Mouse (Mus musculus) liver, postnatal 0 days (tissue): ENCODE results near the gene Cog1. TPM values are rescaled to one million over a fixed set of nuclear protein-coding genes. Genes with fewer than 3 reads are reported as not detected.

Experiments
- ATAC-seq: fragments of 200-750 bp; cut with Nextera tagmentation; 2 replicates; pipeline ENCODE4 v1.8.0; 2017; ENCODE audit warnings: mild to moderate bottlenecking, moderate library complexity
- DNase-seq: peaks from one replicate; pipeline ENCODE4 v3.0.0-alpha.2; 2016
- H3K27ac ChIP-seq: fragments of 300-500 bp; sonication (generic); 2 replicates; pipeline ENCODE4 v1.5.1; 2014; ENCODE audit warnings: antibody characterized with exemption, moderate library complexity, mild to moderate bottlenecking, low read depth
- H3K27me3 ChIP-seq: fragments of 300-500 bp; sonication (generic); 2 replicates; pipeline ENCODE4 v1.6.1; 2014; ENCODE audit warnings: low read length, control low read depth, mixed read lengths; ENCODE audit not compliant: insufficient read depth
- H3K36me3 ChIP-seq: fragments of 300-500 bp; sonication (generic); replicated peaks from 2 replicates; pipeline ENCODE4 v1.6.1; 2014; ENCODE audit warnings: mild to moderate bottlenecking, control low read depth, low read length, moderate library complexity, mixed read lengths; ENCODE audit not compliant: insufficient read depth
- H3K4me1 ChIP-seq: fragments of 300-500 bp; sonication (generic); 2 replicates; pipeline ENCODE4 v1.6.1; 2014; ENCODE audit warnings: antibody characterized with exemption, mild to moderate bottlenecking, control low read depth; ENCODE audit not compliant: insufficient read depth
- H3K4me2 ChIP-seq: fragments of 300-500 bp; sonication (generic); 2 replicates; pipeline ENCODE4 v1.6.1; 2014; ENCODE audit warnings: low read depth, mild to moderate bottlenecking, low read length, moderate library complexity, mixed read lengths
- H3K4me3 ChIP-seq: fragments of 300-500 bp; sonication (generic); 2 replicates; pipeline ENCODE4 v1.5.1; 2014; ENCODE audit warnings: low read depth, low read length
- H3K9ac ChIP-seq: fragments of 300-500 bp; sonication (generic); replicated peaks from 2 replicates; pipeline ENCODE4 v1.6.1; 2014; ENCODE audit warnings: mild to moderate bottlenecking, moderate library complexity
- H3K9me3 ChIP-seq: fragments of 300-500 bp; sonication (generic); 2 replicates; pipeline ENCODE4 v1.6.1; 2016; ENCODE audit warnings: mild to moderate bottlenecking, control low read depth, low read length, mixed read lengths
- CTCF ChIP-seq: sonication (generic); IDR thresholded peaks from 2 replicates; pipeline ENCODE4 v1.5.1; 2016; ENCODE audit warnings: antibody characterized with exemption, low read depth
- EP300 ChIP-seq: IDR thresholded peaks from 2 replicates; pipeline ENCODE4 v1.6.1; 2016; ENCODE audit warnings: antibody characterized with exemption, low read depth, mild to moderate bottlenecking
- WGBS: fragments of 180-500 bp; shearing (Covaris S2); extraction: QIAGEN DNeasy Blood & Tissue Kit; methylation state at CpG from one replicate; pipeline ENCODE4 v1.1.7; 2014; ENCODE audit not compliant: insufficient replicate concordance; 5-methylcytosine and 5-hydroxymethylcytosine counted together
- polyA plus RNA-seq: library from polyadenylated mRNA; unstranded; fragments of >200 nt; fragmentation: Nextera tagmentation; extraction: Ambion mirVana; gene quantifications from 2 replicates; pipeline ENCODE4 v1.2.1, GENCODE M21; 2015

Gene Cog1
- polyA plus RNA-seq, 1 experiment from 2014 or later = 7.1 TPM

DNA sequence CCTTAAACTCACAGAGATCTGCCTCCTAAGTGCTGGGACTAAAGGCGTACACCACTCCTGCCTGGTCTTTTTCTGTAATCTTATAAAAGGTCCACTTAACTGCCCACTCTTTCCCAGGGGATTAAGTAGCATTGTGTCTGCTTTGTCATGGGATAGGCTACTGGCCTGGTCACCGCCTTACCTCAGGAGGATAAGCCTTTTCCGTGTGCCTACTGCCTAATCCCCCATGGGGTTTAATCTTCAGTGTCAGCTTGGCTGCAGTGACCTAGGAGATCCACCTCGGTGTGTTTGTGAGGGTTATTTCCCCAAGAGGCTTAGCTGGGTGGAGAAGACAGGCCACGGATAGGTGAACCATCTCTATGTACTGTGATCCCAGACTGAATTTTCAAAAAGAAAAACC, 48.6 kb downstream of the Cog1 start:
- Histone ChIP-seq H3K4me3 (no peak overlapping the region), H3K9me3 (0 out of 2 replicates have a peak, but pooled peaks cover 4% of the 10 kb centered on the region), H3K4me2 (no peak overlapping the region), H3K9ac (no peak overlapping the region), H3K36me3 (peaks cover 17% of the 10 kb centered on the region), H3K27ac (peak overlapping the region; percentile 23; the same call in 1 of the 2 replicates), H3K4me1 (peaks cover 2% of the 10 kb centered on the region; the same call in 1 of the 2 replicates), H3K27me3 (0 out of 2 replicates have a peak, but pooled peaks cover 2% of the 10 kb centered on the region)
- TF ChIP-seq EP300 (no peak), CTCF (no peak)
- DNase-seq = no peak
- 75% methylated on average over 5 of the region's 5 CpGs for WGBS
- ATAC-seq = 0 out of 2 replicates have a peak, but pooled peaks have one; percentile 8

DNA sequence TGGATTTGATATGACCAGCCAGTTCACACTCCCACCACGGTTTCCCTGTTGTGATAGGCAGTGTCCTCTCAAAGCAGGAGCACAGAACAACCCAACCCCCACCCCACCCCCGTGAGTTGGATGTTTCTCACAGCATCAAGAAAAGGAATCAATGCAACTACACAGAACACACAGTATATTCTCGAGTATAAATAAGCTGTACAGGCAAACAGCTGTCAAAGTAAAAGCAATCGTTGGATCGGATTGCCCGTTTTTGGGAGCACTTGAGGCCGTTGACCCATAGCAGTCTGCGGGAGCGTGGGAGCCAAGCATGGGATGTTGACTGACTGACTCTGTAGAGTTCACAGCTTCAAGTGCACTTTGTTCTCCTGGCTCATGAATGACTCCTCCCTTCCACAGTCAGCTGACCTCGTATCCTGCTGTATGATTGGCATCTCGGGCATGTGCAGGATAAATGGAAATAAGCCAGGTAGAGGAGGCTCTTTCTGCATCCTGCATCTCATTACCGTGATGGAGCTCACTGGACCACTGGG, 49.1 kb downstream of the Cog1 start:
- peaks cover 17% of the 10 kb centered on the region for H3K36me3 ChIP-seq
- 0 out of 2 replicates have a peak, but pooled peaks cover 3% of the 10 kb centered on the region for H3K27me3 ChIP-seq
- H3K9me3 ChIP-seq = 0 out of 2 replicates have a peak, but pooled peaks cover 4% of the 10 kb centered on the region
- peak overlapping the region; percentile 23; the same call in 1 of the 2 replicates for H3K27ac ChIP-seq
- peak; percentile 98 for ATAC-seq
- peak; percentile 55 for TF ChIP-seq EP300
- no peak for TF ChIP-seq CTCF
- DNase-seq = peak; percentile 68
- no peak overlapping the region for H3K4me3 ChIP-seq
- H3K4me2 ChIP-seq = no peak overlapping the region
- H3K9ac ChIP-seq = no peak overlapping the region
- H3K4me1 ChIP-seq = peaks cover 2% of the 10 kb centered on the region; the same call in 1 of the 2 replicates
- WGBS = 62% methylated on average over 12 of the region's 12 CpGs

GRCm38 (mm10) chr11:113699643-113700042, 50.7 kb downstream of the Cog1 start:
- H3K27ac ChIP-seq = no peak overlapping the region
- H3K4me3 ChIP-seq = no peak overlapping the region
- H3K9me3 ChIP-seq = 0 out of 2 replicates have a peak, but pooled peaks cover 4% of the 10 kb centered on the region
- no peak overlapping the region for H3K4me2 ChIP-seq
- WGBS = 73% methylated on average over 7 of the region's 7 CpGs
- H3K9ac ChIP-seq = no peak overlapping the region
- TF ChIP-seq CTCF (no peak), EP300 (no peak)
- H3K27me3 ChIP-seq = 0 out of 2 replicates have a peak, but pooled peaks cover 3% of the 10 kb centered on the region
- H3K36me3 ChIP-seq = peaks cover 9% of the 10 kb centered on the region
- DNase-seq (no peak), ATAC-seq (no peak)
- H3K4me1 ChIP-seq = peaks cover 2% of the 10 kb centered on the region; the same call in 1 of the 2 replicates

GRCm38 (mm10) chr11:113703758-113704157, 54.8 kb downstream of the Cog1 start:
- Histone ChIP-seq H3K9me3 (no peaks in the 10 kb centered on the region), H3K27me3 (0 out of 2 replicates have a peak, but pooled peaks cover 3% of the 10 kb centered on the region), H3K4me2 (no peak overlapping the region), H3K4me3 (no peak overlapping the region), H3K4me1 (no peaks in the 10 kb centered on the region), H3K27ac (no peak overlapping the region), H3K36me3 (no peaks in the 10 kb centered on the region), H3K9ac (no peak overlapping the region)
- ATAC-seq (peak; percentile 69; the same call in 1 of the 2 replicates), DNase-seq (peak; percentile 83)
- TF ChIP-seq EP300 (no peak), CTCF (peak; percentile 100)
- WGBS = 33% methylated on average over 5 of the region's 5 CpGs

DNA sequence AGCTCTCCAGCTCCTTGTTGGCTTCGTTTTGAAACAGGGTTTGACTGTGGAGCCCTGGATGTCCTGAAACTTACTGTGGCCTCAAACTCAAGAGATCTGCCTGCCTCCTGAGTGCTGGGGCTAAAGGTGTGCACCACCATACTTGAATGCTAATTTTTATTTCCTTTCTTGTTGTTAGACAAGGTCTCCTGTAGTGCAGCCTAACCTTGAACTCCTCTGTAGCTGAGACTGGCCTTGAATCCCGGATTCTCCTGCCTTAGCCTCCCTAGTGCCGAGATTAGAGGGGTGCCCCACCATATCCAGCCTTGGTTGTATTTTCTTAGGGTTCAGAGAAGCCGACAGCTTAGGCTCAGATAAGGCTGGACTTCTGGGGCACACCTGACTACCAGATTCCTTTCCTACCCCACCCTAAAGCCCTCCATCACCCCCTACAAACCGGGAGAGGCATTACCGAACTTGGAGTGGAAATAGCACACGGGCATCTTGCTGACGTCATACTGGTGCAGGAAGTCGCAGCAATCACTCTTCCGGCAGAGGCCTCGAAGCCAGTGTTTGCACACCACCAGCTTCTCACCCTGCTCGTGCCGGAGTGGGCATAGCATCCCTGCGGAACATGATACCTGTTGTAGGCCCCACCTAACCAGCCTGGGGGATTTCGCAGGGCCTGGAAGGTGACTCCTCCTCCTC, 57.1 kb downstream of the Cog1 start:
- ATAC-seq = no peak
- H3K36me3 ChIP-seq = no peaks in the 10 kb centered on the region
- WGBS = 70% methylated on average over 15 of the region's 15 CpGs
- TF ChIP-seq CTCF = no peak
- TF ChIP-seq EP300 = no peak
- no peak overlapping the region for H3K27ac ChIP-seq
- H3K4me1 ChIP-seq = peaks cover 14% of the 10 kb centered on the region
- no peaks in the 10 kb centered on the region for H3K9me3 ChIP-seq
- no peak overlapping the region for H3K9ac ChIP-seq
- no peak overlapping the region for H3K4me3 ChIP-seq
- DNase-seq = no peak
- no peak overlapping the region for H3K4me2 ChIP-seq
- 0 out of 2 replicates have a peak, but pooled peaks cover 10% of the 10 kb centered on the region for H3K27me3 ChIP-seq

DNA sequence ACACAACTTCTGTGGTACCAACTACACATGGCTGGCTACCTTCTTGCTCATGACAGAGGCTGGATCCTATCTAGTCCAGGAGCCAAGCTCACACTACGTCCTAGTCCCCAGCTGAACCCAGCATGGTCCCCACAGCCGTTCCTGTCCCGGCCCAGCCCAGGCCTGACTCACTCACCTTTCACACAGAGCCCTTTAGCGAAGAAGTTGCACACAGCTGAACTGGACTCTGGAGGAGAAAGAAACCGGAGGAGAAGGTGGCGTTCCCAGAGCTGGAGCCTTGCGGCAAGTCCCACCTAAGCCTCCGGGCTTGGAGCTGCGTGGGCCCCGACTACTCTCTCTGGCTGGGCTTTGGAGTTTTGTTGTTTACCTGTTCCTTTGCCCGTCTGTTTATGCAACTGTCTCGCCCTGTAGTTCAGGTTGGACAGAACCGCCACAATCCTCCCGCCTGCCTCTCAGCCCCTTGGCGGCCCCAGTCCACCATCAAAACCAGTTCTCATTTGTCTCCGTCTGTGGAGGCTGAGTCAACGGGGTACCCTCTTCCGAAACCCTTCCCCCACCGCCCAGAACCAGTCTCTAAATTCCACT, 59.8 kb downstream of the Cog1 start:
- H3K4me1 ChIP-seq = peaks cover 14% of the 10 kb centered on the region
- no peak overlapping the region for H3K4me3 ChIP-seq
- H3K27me3 ChIP-seq = 0 out of 2 replicates have a peak, but pooled peaks cover 7% of the 10 kb centered on the region
- no peaks in the 10 kb centered on the region for H3K36me3 ChIP-seq
- H3K9ac ChIP-seq = no peak overlapping the region; the same call in 1 of the 2 replicates
- 58% methylated on average over 19 of the region's 19 CpGs for WGBS
- DNase-seq = no peak
- no peak overlapping the region; the same call in 1 of the 2 replicates for H3K4me2 ChIP-seq
- no peaks in the 10 kb centered on the region for H3K9me3 ChIP-seq
- peak; percentile 68 for ATAC-seq
- no peak for TF ChIP-seq EP300
- no peak for TF ChIP-seq CTCF
- no peak overlapping the region for H3K27ac ChIP-seq
